Mouse (Mus musculus): ENCODE data around the gene Mtfp1. TPM values are rescaled to one million over a fixed set of nuclear protein-coding genes. Genes with fewer than 3 reads are reported as not detected.

Gene Mtfp1
- polyA plus RNA-seq, 1 experiment from 2014 or later: 21.2 TPM

GRCm38 (mm10) chr11:4098120-4098519 is 2.9 kb upstream of the Mtfp1 start:
- no peaks in the 10 kb centered on the region for H3K27me3 ChIP-seq (replicated peaks)
- H3K9ac ChIP-seq: no peak overlapping the region
- ATAC-seq (ENCODE audit: insufficient number of reproducible peaks, low FRiP score): no peak
- H3K4me1 ChIP-seq (replicated peaks): peaks cover 30% of the 10 kb centered on the region
- no peak overlapping the region for H3K4me2 ChIP-seq
- WGBS: 63% methylated on average over 8 of the region's 8 CpGs
- H3K4me3 ChIP-seq: no peak overlapping the region
- H3K36me3 ChIP-seq: peaks cover under 1% of the 10 kb centered on the region; the same call in 1 of the 2 replicates
- no peak overlapping the region for H3K27ac ChIP-seq (ENCODE audit: poor library complexity, severe bottlenecking)
- H3K9me3 ChIP-seq (replicated peaks): no peaks in the 10 kb centered on the region

- no peaks in the 10 kb centered on the region for H3K9me3 ChIP-seq (replicated peaks)
- ATAC-seq (ENCODE audit: insufficient number of reproducible peaks, low FRiP score): no peak
- H3K36me3 ChIP-seq: peaks cover 9% of the 10 kb centered on the region
- peak overlapping the region; percentile 65 for H3K4me3 ChIP-seq
- H3K27me3 ChIP-seq (replicated peaks): no peaks in the 10 kb centered on the region
- H3K27ac ChIP-seq (ENCODE audit: poor library complexity, severe bottlenecking): peak overlapping the region; percentile 89
- 36% methylated on average over 10 of the region's 10 CpGs for WGBS
- peaks cover 30% of the 10 kb centered on the region for H3K4me1 ChIP-seq (replicated peaks)
- peak overlapping the region; percentile 71 for H3K4me2 ChIP-seq
- peak overlapping the region; percentile 81 for H3K9ac ChIP-seq
These were observed 1.9 kb upstream of the Mtfp1 start for GRCm38 (mm10) chr11:4097091-4097621.

DNA sequence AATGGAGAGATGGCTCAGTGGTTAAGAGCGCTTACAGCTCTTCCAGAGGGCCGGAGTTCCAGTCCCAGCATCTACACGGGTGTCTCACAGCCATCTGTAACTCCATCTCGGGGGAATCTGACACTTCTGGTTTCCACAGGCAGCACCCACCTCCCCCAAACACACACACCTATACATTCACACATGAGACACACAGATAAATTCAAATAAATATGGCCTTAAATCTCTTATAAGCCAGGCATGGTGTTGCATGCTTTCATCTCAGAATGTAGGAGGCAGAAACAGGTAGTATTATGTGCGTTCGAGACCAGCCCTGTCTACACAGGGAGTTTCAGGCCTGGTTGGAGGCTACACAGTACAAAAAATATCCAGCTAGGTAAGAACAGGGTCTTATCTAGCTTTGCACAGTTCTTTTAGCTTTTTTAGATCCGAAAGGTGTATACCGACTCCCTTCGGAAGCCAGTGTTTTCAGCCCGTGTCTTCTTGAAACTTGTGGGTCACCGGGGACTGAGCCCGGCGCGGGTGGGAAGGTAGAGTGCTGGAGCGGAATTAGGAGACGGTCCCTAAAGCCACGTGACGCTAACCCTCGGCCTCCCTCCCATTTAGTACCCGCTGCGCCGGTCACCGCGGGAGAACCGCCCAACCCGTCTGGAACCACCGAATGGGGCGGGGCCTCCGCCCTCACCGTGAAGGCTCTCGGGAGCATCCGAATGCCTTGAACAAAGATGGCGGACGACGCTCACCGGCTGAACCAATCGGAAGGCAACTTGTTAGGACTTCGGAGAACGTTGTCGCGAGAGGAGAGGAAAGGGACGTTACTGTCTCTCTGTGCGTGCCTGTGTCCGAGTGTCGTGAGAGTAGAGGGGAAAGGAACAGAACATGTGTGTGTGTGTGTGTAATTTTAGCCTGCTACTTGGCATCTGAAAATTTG is 1.1 kb upstream of the Mtfp1 start:
- ATAC-seq (ENCODE audit: insufficient number of reproducible peaks, low FRiP score): peak; percentile 96
- Histone ChIP-seq H3K4me3 (peak overlapping the region; percentile 65), H3K4me2 (peak overlapping the region; percentile 71), H3K27me3 (replicated peaks) (no peaks in the 10 kb centered on the region), H3K4me1 (replicated peaks) (peaks cover 30% of the 10 kb centered on the region), H3K36me3 (peaks cover 17% of the 10 kb centered on the region), H3K9ac (peak overlapping the region; percentile 81), H3K27ac (ENCODE audit: poor library complexity, severe bottlenecking) (peak overlapping the region; percentile 89), H3K9me3 (replicated peaks) (peaks cover 3% of the 10 kb centered on the region)
- 2% methylated on average over 45 of the region's 45 CpGs for WGBS

DNA sequence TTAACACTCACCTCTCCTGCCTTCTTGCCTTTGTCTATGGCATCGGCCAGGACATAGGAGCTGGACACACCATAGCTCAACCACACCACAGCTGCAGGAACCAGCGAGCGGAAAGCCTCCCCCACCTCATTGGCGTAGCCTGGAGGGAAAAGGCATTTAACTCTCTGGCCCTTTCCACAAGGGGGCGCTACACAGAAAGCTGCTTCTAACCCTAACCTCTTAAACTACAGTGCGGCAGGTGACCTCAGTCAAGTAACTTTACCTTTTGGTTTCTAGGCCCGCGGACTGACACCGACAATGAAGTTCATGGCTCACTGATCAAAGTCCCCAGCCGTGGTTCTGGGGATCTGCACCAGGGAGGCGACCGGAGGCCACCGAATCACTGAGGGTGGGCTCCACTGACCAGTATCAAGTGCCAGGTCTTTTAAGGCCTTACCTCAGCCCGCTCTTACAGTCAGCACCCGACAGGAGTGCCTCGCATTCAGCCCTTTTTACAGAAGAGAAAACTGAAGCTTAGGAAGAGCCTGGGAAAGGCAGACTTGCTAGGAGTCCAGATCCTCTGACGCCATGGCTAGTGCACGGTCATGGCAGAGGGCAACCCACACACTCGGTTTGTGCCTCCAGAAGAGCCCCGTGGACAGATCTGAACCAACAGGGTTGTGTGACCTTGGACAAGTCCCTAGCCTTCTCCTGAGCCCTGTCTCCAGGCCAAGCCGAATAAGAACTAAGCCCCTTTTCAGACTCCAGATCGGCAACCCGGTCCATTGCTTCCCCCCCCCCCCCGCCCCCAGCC is 671 bp downstream of the Mtfp1 start:
- no peaks in the 10 kb centered on the region for H3K27me3 ChIP-seq (replicated peaks)
- peak overlapping the region; percentile 70 for H3K9ac ChIP-seq
- H3K27ac ChIP-seq (ENCODE audit: poor library complexity, severe bottlenecking): peak overlapping the region; percentile 86
- ATAC-seq (ENCODE audit: insufficient number of reproducible peaks, low FRiP score): no peak
- WGBS: 6% methylated on average over 23 of the region's 24 CpGs
- peaks cover 30% of the 10 kb centered on the region for H3K4me1 ChIP-seq (replicated peaks)
- H3K9me3 ChIP-seq (replicated peaks): peaks cover 10% of the 10 kb centered on the region
- peak overlapping the region; percentile 65 for H3K4me3 ChIP-seq
- peak overlapping the region; percentile 71 for H3K4me2 ChIP-seq
- H3K36me3 ChIP-seq: peaks cover 25% of the 10 kb centered on the region

DNA sequence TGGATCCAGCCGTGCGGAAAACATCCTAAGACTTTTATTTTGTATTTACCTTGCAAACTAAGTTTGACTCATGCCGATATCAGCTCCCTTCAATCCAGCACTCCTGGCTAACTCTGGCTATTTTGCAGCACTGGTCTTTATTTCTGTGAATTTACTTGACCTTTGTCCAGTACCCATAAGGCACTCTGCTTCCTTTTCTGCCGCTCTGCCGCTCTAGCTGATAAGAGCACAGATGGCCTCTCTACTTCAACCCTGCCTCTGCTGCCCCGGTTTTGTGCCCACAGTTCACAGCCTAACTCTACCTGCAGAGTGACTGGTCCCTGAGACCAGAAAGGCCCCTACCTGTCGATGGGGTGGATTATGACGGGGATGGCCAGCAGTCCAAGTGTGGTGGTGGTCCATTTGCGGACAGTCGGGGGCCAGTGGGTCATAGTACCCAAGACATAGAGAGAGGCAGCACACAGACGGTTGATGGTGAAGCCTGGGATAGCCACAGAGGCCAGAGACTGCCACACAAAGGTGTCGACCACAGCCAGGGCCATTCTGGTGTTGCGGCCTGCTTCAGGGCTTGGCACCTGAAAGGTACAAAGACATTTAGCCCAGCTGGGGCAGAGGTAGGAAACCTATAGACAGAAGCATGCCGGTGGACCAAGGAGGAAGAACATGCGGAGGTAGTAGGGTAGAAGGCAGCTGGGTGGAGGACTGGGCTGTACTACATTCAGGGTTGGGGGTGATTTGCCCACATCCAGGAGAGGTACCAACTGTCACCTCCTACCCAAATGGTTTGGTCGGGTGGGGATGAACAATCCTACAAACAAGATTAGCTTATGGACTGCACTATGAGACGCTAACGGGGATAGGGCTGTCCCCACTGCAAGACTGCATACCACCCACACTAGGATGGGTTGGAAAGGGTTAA is 1.5 kb downstream of the Mtfp1 start:
- no peak overlapping the region for H3K9ac ChIP-seq
- no peaks in the 10 kb centered on the region for H3K27me3 ChIP-seq (replicated peaks)
- WGBS: 74% methylated on average over 18 of the region's 18 CpGs
- H3K27ac ChIP-seq (ENCODE audit: poor library complexity, severe bottlenecking): no peak overlapping the region
- ATAC-seq (ENCODE audit: insufficient number of reproducible peaks, low FRiP score): no peak
- H3K4me1 ChIP-seq (replicated peaks): peaks cover 30% of the 10 kb centered on the region
- peaks cover 25% of the 10 kb centered on the region for H3K36me3 ChIP-seq
- peak overlapping the region; percentile 65 for H3K4me3 ChIP-seq
- peaks cover 10% of the 10 kb centered on the region for H3K9me3 ChIP-seq (replicated peaks)
- peak overlapping the region; percentile 71 for H3K4me2 ChIP-seq

GRCm38 (mm10) chr11:4087267-4087666 is 8.0 kb downstream of the Mtfp1 start:
- ATAC-seq (ENCODE audit: insufficient number of reproducible peaks, low FRiP score): no peak
- H3K9me3 ChIP-seq (replicated peaks): peaks cover 10% of the 10 kb centered on the region
- no peak overlapping the region for H3K9ac ChIP-seq
- 69% methylated on average over 2 of the region's 2 CpGs for WGBS
- H3K4me2 ChIP-seq: no peak overlapping the region
- H3K4me1 ChIP-seq (replicated peaks): no peaks in the 10 kb centered on the region
- no peak overlapping the region for H3K27ac ChIP-seq (ENCODE audit: poor library complexity, severe bottlenecking)
- peaks cover 17% of the 10 kb centered on the region for H3K36me3 ChIP-seq
- no peaks in the 10 kb centered on the region for H3K27me3 ChIP-seq (replicated peaks)
- no peak overlapping the region for H3K4me3 ChIP-seq

DNA sequence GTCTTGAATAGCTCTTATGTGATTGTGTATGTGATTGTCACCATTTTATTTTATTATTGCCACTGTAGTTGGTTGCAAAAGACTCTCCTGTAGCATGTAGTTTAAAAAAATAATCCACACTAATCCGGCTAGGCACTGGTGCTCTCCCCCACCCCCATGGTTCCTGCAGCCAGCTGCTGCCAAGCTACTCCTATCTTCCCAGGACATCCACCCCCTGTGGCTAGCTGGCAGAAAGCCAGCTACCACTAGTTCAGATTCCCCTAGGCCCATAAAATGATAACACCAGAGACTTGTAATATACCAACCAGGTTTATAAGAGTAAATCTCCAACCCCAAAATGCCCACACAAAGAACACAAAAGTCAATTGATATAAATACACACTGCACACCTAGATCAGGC is 9.0 kb downstream of the Mtfp1 start:
- no peak overlapping the region for H3K9ac ChIP-seq
- no peak overlapping the region for H3K4me2 ChIP-seq
- H3K36me3 ChIP-seq: peaks cover 7% of the 10 kb centered on the region
- no peak overlapping the region for H3K4me3 ChIP-seq
- ATAC-seq (ENCODE audit: insufficient number of reproducible peaks, low FRiP score): no peak
- H3K27ac ChIP-seq (ENCODE audit: poor library complexity, severe bottlenecking): no peak overlapping the region
- H3K9me3 ChIP-seq (replicated peaks): peaks cover 7% of the 10 kb centered on the region
- 45% methylated on average over 1 of the region's 1 CpGs for WGBS
- no peaks in the 10 kb centered on the region for H3K27me3 ChIP-seq (replicated peaks)
- no peaks in the 10 kb centered on the region for H3K4me1 ChIP-seq (replicated peaks)

DNA sequence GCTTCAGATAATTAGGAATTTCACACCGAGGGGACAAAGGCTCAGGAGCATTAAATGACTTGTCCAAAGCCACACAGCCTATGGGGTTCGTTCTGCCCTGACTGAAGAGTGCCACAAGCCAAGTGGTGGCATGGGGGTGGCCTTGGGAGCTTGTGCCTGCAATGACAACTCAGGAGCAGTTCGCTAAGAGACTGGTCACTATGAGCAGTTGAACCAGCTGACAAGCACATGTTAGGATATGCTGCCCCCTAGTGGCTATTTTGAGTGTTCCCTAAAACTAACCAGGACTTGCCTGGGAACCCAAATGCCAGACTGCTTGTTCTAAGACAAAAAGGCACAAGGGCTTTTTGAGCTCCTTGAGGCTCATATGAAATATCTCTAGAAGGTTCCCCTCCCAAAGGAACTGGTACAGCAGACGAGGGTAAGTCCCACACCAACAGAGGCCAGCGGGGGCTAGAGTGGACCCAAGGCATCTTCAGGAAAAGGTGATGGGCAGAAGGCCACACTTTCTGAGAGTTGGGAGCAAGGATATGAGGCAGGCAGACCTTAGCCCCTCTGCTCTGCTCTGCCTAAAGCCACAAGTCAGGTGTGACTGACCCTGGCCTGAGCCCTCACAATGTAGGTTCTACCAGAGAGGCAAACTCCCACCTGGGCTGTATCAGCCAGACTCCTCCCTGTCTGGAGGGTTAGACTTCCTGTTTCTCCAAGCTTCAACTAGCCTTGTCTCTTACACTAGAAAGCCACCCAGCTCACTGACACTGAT is 11.7 kb downstream of the Mtfp1 start:
- Histone ChIP-seq H3K27ac (ENCODE audit: poor library complexity, severe bottlenecking) (no peak overlapping the region), H3K27me3 (replicated peaks) (no peaks in the 10 kb centered on the region), H3K4me2 (no peak overlapping the region), H3K4me3 (no peak overlapping the region), H3K4me1 (replicated peaks) (no peaks in the 10 kb centered on the region), H3K9ac (no peak overlapping the region), H3K36me3 (no peaks in the 10 kb centered on the region), H3K9me3 (replicated peaks) (no peaks in the 10 kb centered on the region)
- 27% methylated on average over 5 of the region's 5 CpGs for WGBS
- ATAC-seq (ENCODE audit: insufficient number of reproducible peaks, low FRiP score): no peak

DNA sequence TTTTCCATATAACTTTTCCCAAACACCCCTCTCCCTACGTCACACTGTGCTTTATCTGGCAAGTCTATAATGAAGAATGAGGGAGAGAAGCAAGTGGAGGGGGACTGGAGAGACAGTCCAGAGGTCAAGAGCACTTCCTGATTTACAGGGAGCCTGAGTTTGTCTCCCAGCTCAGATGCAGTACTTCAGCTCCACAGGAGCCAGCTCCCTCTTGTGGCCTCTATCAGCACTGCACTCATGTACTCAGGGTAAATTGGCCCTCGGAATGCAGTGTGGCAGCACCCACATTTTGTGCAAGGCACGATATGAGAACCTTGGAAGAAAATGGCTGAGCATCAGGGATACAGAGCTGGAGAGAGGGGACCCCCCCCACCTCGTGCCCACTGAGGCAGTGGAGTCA is 15.0 kb downstream of the Mtfp1 start:
- Histone ChIP-seq H3K9me3 (replicated peaks) (no peaks in the 10 kb centered on the region), H3K9ac (no peak overlapping the region), H3K4me3 (no peak overlapping the region), H3K4me2 (no peak overlapping the region), H3K4me1 (replicated peaks) (no peaks in the 10 kb centered on the region), H3K27ac (ENCODE audit: poor library complexity, severe bottlenecking) (no peak overlapping the region), H3K36me3 (no peaks in the 10 kb centered on the region), H3K27me3 (replicated peaks) (0 out of 2 replicates have a peak, but pooled peaks cover 2% of the 10 kb centered on the region)
- 14% methylated on average over 4 of the region's 4 CpGs for WGBS
- no peak for ATAC-seq (ENCODE audit: insufficient number of reproducible peaks, low FRiP score)

All from heart, embryonic 12.5 days (tissue).